Mouse (Mus musculus): ENCODE results near the gene Defb7.

GRCm38 (mm10) chr8:19446378-19446777 lies 48.5 kb upstream of the Defb7 start:
- no peak for TF ChIP-seq TAL1 (IDR thresholded peaks at IDR 0.05; ENCODE audit: low read length)
- no peak for TF ChIP-seq GATA1 (IDR thresholded peaks at IDR 0.05; ENCODE audit: low read length)
